Mouse (Mus musculus) intestine, postnatal 0 days (tissue): ENCODE data around the gene Cks1b. TPM values are rescaled to one million over a fixed set of nuclear protein-coding genes. Genes with fewer than 3 reads are reported as not detected.

Source experiments
- ATAC-seq: fragments of 200-750 bp; cut with Nextera tagmentation; 2 replicates; pipeline ENCODE4 v1.8.0; 2017; ENCODE audit warnings: mild to moderate bottlenecking, moderate TSS enrichment, moderate library complexity
- H3K27ac ChIP-seq: fragments of 300-500 bp; sonication (generic); 2 replicates; pipeline ENCODE4 v1.5.1; 2014; ENCODE audit warnings: mild to moderate bottlenecking, low read depth, low read length, moderate library complexity
- H3K27me3 ChIP-seq: fragments of 300-500 bp; sonication (generic); replicated peaks from 2 replicates; pipeline ENCODE4 v1.6.1; 2014; ENCODE audit warnings: low read length, mixed read lengths; ENCODE audit not compliant: control insufficient read depth, insufficient read depth
- H3K36me3 ChIP-seq: fragments of 300-500 bp; sonication (generic); 2 replicates; pipeline ENCODE4 v1.6.1; 2014; ENCODE audit warnings: mild to moderate bottlenecking, moderate library complexity; ENCODE audit not compliant: control insufficient read depth, insufficient read depth
- H3K4me1 ChIP-seq: fragments of 300-500 bp; sonication (generic); replicated peaks from 2 replicates; pipeline ENCODE4 v1.6.1; 2014; ENCODE audit warnings: antibody characterized with exemption, low read length, mixed read lengths; ENCODE audit not compliant: control insufficient read depth, insufficient read depth
- H3K4me2 ChIP-seq: fragments of 300-500 bp; sonication (generic); replicated peaks from 2 replicates; pipeline ENCODE4 v1.6.1; 2014; ENCODE audit warnings: low read depth, mild to moderate bottlenecking, moderate library complexity
- H3K4me3 ChIP-seq: fragments of 300-500 bp; sonication (generic); 2 replicates; pipeline ENCODE4 v1.5.1; 2014; ENCODE audit warnings: low read depth, low read length
- H3K9ac ChIP-seq: fragments of 300-500 bp; sonication (generic); 2 replicates; pipeline ENCODE4 v1.6.1; 2014; ENCODE audit warnings: mild to moderate bottlenecking, low read depth, low read length
- H3K9me3 ChIP-seq: fragments of 300-500 bp; sonication (generic); 2 replicates; pipeline ENCODE4 v1.6.1; 2016; ENCODE audit warnings: mixed run types; ENCODE audit not compliant: control insufficient read depth
- CTCF ChIP-seq: sonication (generic); IDR thresholded peaks from 2 replicates; pipeline ENCODE4 v1.5.1; 2016; ENCODE audit warnings: low read depth, mild to moderate bottlenecking, control low read depth, antibody characterized with exemption, moderate library complexity
- WGBS: fragments of 180-500 bp; shearing (Covaris S2); extraction: QIAGEN DNeasy Blood & Tissue Kit; methylation state at CpG from one replicate; pipeline ENCODE4 v1.1.7; 2014; 5-methylcytosine and 5-hydroxymethylcytosine counted together
- polyA plus RNA-seq: library from polyadenylated mRNA; unstranded; fragments of >200 nt; fragmentation: Nextera tagmentation; extraction: Ambion mirVana; gene quantifications from 2 replicates; pipeline ENCODE4 v1.2.1, GENCODE M21; 2015

The Cks1b gene
- polyA plus RNA-seq, 1 experiment from 2014 or later = 118 TPM

DNA sequence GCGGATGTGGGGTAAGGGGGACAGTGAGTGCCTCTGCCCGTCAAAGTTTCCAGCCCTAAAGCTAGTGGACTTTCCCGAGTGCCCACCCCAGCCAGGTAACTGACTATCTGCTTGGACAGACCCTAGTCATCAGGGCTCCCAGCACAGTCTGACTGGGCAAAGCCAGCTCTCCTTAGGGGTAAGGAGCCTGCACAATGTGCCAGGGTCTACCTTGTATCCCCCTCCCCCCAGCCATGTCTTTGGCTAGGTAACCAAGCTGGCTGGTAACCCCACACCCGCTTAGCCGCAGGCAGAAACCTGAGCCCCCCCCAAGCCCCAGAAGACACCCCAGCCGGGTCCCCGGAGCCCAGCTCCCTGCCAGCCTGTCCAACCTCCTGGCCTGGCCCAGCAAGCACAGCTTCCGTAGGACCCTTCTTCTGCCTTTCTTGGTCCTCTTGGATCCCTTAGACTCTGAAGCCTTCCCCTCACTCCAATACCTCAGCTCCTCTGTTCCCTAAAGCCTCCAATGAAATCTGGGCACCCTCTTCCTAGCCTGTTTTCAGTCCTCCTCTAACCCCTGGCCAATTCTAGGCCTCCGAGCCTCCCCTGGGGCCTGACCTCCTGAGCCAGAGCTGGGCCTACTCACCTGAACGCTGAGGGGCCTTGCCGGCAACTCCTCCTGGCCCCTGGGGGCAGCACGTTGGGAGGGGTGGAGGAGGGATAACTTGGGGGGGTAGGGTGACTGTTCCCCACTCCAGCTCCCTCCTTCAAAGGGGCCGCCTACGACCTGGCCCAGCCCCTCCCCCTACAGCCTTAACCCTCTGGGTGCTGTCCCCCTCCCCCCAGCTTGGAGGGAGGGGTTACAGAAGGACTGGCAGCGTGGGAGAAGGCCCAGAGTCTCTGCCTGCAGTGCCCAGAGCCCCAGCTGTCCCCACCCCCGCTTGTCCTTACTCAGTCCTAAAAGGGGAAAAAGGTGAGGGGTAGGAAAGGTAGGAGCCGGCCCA, 31.5 kb downstream of the Cks1b start:
- Histone ChIP-seq H3K4me3 (peak overlapping the region; percentile 26), H3K4me2 (peak overlapping the region; percentile 85), H3K27me3 (no peaks in the 10 kb centered on the region), H3K9me3 (no peaks in the 10 kb centered on the region), H3K9ac (0 out of 2 replicates have a peak overlapping the region, but pooled peaks have one; percentile 22), H3K36me3 (peaks cover 11% of the 10 kb centered on the region; the same call in 1 of the 2 replicates), H3K4me1 (peaks cover 6% of the 10 kb centered on the region; the same call in 1 of the 2 replicates), H3K27ac (peak overlapping the region; percentile 97)
- WGBS = 56% methylated on average over 17 of the region's 17 CpGs
- ATAC-seq = no peak
- TF ChIP-seq CTCF = no peak

DNA sequence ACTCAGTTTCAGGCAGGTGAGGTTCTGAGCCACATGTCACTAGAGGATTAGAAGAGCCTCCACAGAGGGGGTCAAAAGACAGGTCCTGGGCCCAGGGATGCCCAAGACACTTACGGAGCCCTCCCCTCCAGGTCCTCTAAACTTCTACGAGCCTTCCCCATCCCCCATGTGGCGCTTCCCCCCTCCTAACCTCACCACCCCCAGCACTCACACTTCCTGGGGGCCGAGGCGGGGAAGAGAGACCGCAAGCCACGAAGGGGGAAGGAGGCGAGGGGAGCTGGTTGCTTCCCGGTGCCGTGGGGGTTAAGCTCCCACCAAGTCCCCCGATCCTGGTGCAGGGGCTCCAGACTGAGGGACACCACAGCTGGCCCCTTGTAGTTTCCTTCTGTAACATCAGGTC, 32.7 kb downstream of the Cks1b start:
- H3K27me3 ChIP-seq = no peaks in the 10 kb centered on the region
- peaks cover 23% of the 10 kb centered on the region for H3K36me3 ChIP-seq
- no peak for TF ChIP-seq CTCF
- no peak overlapping the region for H3K4me3 ChIP-seq
- H3K4me1 ChIP-seq = peaks cover 6% of the 10 kb centered on the region; the same call in 1 of the 2 replicates
- H3K9ac ChIP-seq = no peak overlapping the region
- WGBS = 57% methylated on average over 11 of the region's 11 CpGs
- H3K27ac ChIP-seq = no peak overlapping the region; the same call in 1 of the 2 replicates
- H3K4me2 ChIP-seq = no peak overlapping the region; the same call in 1 of the 2 replicates
- H3K9me3 ChIP-seq = no peaks in the 10 kb centered on the region
- ATAC-seq = no peak

DNA sequence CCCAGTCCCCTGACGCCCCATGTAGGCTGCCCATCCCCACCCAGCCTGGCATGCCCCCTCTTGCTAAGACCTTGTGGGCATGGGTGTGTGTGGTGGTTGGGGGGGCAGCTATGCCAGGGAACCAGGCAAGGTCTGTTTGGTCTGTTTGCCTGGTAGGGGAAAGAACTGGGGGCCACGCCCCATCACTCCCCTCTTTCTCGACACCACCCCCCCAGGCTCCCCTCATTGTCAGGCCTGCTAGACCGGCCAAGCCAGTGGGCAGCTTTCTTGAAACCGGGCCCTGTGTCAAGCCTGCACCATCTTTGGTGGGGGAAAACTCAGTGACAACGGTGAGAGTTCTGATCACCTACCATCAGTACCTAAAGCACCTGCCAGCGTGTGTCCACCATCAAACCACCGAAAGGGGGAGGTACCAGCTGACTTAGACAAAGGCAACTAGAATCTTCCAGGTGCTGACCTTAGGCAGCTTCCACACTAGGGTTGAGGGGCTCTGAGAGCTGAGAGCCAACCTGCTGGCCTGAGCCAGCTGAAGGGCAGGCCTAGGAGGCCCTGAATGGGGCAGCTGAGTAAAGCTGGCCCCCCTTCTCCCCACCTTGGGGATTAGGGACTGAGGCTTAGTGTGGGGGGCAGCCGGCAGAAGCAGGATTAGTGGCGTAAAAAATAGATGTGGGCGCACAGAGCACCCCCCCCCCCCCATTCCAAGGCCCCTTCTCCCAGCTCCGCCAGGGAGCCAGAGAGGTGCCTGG, 33.7 kb downstream of the Cks1b start:
- no peak overlapping the region for H3K27ac ChIP-seq
- H3K4me2 ChIP-seq = peak overlapping the region; percentile 21; the same call in 1 of the 2 replicates
- H3K27me3 ChIP-seq = no peaks in the 10 kb centered on the region
- H3K4me1 ChIP-seq = peaks cover 6% of the 10 kb centered on the region; the same call in 1 of the 2 replicates
- TF ChIP-seq CTCF = no peak
- 64% methylated on average over 11 of the region's 12 CpGs for WGBS
- H3K36me3 ChIP-seq = peaks cover 33% of the 10 kb centered on the region
- H3K9me3 ChIP-seq = no peaks in the 10 kb centered on the region
- no peak overlapping the region for H3K9ac ChIP-seq
- 0 out of 2 replicates have a peak overlapping the region, but pooled peaks have one; percentile 7 for H3K4me3 ChIP-seq
- ATAC-seq = no peak

DNA sequence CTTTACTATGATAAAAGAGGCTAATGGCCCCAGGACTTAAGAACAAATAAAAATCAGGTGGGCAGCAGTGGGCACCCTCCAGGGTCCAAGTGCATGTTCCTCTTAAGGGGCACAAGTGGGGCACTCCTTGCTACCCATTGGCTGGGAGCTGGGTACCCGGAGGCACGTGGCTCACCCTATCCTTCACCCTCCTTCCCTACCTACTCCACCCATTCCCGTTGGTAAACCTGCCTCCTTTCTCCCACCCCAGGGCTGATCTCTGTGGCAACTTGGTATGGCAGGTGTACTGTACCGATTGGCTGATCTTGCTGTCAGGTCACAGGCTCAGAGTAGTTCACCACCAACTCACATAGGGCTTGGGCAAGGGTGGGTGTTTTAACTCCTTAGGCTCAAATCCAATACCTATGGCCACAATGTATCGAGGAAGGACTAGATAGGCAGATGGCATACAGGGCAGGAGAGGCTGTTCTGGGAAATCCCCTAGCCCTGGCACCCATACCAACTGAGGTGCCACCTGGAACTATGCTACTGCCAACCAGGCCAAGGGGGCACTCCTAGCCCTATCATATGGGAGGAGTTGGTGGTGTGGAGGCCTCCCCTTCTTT, 34.4 kb downstream of the Cks1b start:
- Histone ChIP-seq H3K27ac (0 out of 2 replicates have a peak overlapping the region, but pooled peaks have one; percentile 0), H3K4me2 (no peak overlapping the region; the same call in 1 of the 2 replicates), H3K9ac (no peak overlapping the region), H3K4me1 (peaks cover 9% of the 10 kb centered on the region; the same call in 1 of the 2 replicates), H3K36me3 (peaks cover 38% of the 10 kb centered on the region), H3K27me3 (no peaks in the 10 kb centered on the region), H3K9me3 (no peaks in the 10 kb centered on the region), H3K4me3 (no peak overlapping the region)
- ATAC-seq = no peak
- WGBS = 64% methylated on average over 5 of the region's 5 CpGs
- no peak for TF ChIP-seq CTCF

- Histone ChIP-seq H3K4me1 (peaks cover 16% of the 10 kb centered on the region), H3K27ac (0 out of 2 replicates have a peak overlapping the region, but pooled peaks have one; percentile 0), H3K36me3 (peaks cover 38% of the 10 kb centered on the region), H3K9ac (no peak overlapping the region), H3K9me3 (no peaks in the 10 kb centered on the region), H3K4me2 (no peak overlapping the region), H3K4me3 (no peak overlapping the region), H3K27me3 (no peaks in the 10 kb centered on the region)
- 67% methylated on average over 5 of the region's 5 CpGs for WGBS
- ATAC-seq = no peak
- TF ChIP-seq CTCF = no peak
Observed at GRCm38 (mm10) chr3:89382950-89383349, 35.2 kb downstream of the Cks1b start.
